Mouse (Mus musculus): Measurements from ENCODE around the gene Gm11627. TPM values are rescaled to one million over a fixed set of nuclear protein-coding genes. Genes with fewer than 3 reads are reported as not detected.
"Not testable (repeated sequence)": the region's sequence is repeated elsewhere in the genome, so short reads cannot be mapped to it uniquely, and the experiment has no call there.

Gene Gm11627
- total RNA-seq, 2 experiments from 2014 or later: 1.4 to 1.9 TPM

DNA sequence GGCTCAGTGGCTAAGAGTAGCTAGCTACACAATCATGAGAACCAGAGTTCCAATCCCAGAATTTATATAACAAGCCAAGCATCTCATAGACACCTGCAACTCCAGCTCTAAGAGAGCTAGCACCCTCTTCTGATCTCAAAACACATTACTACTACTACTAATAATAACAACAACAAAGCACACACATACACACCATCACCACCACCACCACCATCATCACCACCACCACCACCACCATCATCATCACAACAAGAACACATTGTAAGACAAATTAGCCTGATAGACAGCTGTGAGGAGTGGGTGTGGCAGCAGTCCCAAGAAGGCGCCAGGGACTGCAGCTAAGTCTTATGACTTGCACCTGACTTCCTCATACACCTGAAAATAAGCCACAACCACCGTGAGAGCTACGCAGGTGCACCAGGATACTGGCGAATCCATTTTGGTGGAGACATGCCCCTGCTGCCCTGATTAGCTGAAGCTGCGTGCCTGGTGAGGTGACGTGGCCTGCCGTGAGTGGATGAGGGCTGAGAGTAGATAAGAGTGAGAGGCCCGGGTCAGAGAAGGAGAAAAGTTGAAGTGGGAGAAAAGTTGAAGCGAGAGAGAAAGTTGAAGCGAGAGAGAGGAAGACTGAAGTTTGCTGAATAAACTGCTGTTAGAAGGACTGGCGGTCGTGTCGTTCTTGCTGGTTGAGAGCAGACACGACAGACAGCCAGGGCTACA is 14.1 kb downstream of the Gm11627 start:
- not testable (repeated sequence) for DNase-seq (ENCODE audit: low spot score in 2 of 2)

DNA sequence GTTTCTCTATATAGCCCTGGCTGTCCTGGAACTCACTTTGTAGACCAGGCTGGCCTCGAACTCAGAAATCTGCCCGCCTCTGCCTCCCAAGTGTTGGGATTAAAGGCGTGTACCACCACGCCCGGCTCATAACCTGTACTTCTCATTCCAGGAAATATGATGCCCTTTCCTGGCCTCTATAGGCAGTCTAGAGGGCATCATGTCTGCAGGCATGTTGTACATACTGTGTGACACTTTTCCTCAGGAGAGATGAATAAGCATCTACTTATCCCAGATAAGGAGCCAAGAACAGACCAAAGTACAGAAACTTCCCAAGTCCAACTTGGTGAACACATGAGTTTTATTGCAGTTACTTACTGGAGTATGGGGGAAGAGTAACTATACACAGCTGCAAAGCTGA is 20.6 kb downstream of the Gm11627 start:
- no peak for DNase-seq (ENCODE audit: low spot score in 2 of 2)

DNA sequence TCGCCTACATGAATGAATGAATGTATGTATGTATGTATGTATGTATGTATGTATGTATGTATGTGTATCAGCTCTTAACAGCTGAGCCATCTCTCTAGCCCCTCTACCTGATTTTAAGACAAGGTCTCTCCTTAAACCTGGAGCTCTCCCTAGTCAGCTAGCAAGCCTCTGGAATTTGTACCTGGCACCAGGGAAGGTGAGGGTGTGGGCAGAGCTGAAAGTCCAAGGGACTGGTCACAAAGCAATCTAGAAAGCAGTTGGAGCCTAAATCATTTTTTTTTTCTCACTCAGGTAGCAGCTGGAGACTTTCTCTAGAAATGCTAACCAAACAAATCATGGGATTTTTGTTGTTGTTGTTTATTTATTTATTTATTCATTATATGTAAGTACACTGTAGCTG is 21.9 kb downstream of the Gm11627 start:
- no peak for DNase-seq (ENCODE audit: low spot score in 2 of 2)

DNA sequence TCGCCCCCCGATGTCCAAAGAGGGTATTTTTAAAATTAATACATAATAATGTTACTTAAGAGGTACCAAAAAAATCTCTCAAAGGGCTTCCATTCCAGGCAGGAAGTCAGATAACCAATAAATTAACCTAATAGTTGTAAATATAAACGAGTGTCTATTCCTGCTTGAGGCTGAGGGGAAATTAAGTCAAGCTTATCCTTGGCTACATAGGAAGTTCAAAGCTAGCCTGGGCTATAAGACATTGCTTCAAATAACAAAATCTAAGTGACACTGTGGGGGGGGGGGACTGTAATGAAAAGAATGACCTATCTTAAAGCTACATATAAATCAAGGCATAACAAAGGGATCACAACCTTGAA is 22.6 kb downstream of the Gm11627 start:
- DNase-seq (ENCODE audit: low spot score in 2 of 2): no peak

DNA sequence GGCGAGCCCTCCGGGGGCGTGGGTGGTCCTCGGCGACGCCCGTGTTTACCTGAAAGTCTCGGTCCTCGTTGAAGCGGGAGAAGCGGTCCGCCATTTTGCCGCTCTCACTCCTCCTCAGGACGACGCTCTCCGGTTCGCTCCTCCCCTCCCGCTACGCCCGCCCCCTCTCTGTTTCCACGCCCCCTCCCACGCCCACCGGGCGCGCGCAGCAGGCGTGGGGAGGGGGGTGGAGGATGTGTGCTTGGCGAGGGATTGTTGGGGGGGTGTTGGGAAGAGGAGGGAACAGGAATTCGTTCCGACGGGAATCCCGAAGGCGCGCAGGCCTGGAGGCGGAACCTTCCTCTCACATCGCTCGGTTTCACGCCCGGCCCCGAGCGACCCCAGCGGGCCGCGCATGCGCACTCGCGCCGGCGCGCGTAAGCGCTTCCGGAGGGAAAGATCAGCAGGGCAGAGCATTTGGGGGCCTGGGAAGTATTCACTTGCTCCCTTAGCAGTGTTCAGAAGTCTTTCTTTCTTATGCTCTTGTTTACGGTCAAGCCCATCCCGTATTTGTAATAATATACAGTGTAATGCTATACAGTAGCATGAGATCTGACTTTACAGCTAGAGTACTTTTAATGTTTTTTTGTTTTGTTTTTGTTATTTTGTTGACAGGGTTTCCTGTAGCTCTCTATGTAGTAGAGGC is 23.1 kb downstream of the Gm11627 start, which contains the start of gene Gpatch8:
TSS of gene Gpatch8 (minus strand) at position 362 of the 685 bp plus-strand sequence.
- DNase-seq (ENCODE audit: low spot score in 2 of 2): peak; percentile 94

DNA sequence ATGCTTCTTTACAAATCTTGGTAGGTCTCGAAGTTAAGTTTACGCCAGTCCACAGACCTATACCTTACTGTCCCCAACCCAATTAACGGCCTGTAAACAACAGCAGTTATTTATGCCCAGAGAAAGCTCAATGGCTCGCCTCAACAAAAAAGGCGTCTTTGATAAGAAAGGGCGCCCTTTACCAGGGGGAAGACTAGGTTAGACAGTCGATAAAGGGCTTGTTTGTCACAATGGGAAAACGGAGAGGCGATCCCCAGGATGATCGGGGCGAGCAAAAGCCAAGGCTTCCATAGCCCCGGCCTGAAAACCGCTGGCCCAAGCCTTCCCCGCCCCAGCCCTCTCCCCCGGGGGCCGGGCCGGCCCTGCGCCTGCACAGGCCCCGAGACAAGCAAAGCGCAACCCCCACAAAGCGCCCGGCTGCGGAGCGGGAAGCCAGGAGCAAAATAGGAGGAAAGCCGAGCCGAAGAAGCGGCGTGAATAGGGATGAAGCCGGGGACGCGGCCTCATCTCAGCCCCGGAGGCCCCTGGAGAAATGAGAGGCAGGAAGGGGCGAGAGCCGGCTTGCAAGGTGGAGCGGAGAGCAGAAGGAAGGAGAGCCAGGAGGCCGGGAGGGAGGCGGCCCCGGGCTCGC is 23.7 kb downstream of the Gm11627 start:
- peak; percentile 32 to 43 for DNase-seq (ENCODE audit: low spot score in 2 of 2)

DNA sequence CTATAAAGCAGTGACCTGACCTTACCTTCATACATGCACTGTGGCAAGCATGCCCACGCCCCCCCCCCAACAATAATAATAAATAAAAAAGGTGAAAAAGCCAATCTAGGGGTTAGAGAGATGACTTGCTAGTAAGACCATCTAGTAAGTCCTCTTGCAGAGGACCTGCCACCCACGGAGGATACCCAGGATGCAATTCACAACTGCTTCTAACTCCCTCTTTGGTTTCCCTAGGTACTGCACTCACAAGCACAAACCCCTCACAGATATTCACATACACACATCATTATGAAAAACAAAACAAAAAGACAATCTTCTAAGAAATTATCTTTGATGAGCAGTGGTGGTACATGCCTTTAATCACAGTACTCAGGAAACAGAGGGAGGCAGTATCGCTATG is 27.2 kb downstream of the Gm11627 start:
- DNase-seq (ENCODE audit: low spot score in 2 of 2): no peak

DNA sequence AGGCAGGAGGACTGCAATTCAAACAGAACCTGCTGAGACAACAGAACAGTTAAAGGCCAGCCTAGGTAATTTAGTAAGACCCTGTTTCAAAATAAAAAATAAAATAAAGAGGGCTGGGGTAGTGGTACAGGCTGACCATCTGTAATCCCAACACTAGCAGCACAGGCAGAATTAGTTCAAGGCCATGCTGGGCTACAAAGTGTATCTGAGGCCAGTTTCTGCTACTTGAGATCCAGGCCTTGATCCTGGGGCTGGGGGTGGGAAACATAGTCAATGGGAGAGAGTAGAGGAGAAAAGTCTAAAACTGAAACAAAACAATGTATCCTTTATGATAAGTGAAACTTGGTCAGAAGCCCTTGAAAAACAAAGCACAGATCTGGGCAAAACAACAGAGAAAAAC is 28.1 kb downstream of the Gm11627 start:
- DNase-seq (ENCODE audit: low spot score in 2 of 2): no peak

DNA sequence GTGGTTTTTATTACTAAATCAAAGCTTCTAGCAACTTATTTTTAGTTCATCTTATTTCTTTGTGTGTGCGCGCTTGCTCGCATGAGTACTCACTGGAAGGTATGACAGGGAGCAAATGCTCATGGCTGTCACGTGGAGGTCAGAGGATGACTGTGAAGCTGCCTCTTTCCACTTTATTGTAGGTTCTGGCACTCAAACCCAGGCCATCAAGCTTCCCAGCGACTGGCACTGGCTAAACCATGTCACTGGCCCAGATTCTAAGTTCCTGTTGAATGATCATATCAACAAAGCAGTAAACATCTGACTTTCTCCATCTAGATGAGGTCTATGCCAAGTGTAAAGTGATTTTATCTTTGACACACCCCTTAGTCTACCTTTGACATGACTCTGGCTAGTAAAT is 37.8 kb downstream of the Gm11627 start:
- no peak for DNase-seq (ENCODE audit: low spot score in 2 of 2)

DNA sequence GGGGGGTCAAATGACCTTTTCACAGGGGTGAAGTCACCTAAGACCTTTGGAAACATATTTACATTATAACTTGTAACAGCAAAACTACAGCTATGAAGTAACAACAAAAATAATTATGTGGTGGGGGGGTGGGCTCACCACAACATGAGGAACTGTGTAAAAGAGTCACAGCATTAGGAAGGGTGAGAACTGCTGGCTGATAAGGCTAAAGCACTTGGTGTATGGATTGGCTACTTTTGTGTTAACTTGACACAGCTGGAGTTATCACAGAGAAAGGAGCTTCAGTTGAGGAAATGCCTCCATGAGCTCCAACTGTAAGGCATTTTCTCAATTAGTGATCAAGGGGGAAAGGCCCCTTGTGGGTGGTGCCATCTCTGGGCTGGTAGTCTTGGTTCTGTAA is 39.0 kb downstream of the Gm11627 start:
- not testable (repeated sequence) for DNase-seq (ENCODE audit: low spot score in 2 of 2)

DNA sequence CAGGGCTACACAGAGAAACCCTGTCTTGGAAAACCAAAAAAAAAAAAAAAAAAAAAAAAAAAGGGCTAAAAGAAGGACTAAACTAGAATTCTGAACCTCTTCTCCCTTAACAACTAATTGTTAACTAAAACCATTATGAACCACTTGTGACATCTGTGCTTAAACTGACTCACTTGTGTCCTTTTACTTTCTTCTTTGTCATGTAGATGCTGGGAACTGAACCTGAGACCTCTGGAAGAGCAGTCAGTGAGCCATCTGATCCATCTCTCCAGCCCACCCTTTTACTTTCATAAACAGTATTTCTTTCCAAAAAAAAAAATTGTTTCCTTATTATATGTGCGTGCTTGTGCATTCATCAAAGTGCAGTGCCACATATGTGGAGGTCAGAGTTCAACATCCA is 39.6 kb downstream of the Gm11627 start:
- DNase-seq (ENCODE audit: low spot score in 2 of 2): no peak

DNA sequence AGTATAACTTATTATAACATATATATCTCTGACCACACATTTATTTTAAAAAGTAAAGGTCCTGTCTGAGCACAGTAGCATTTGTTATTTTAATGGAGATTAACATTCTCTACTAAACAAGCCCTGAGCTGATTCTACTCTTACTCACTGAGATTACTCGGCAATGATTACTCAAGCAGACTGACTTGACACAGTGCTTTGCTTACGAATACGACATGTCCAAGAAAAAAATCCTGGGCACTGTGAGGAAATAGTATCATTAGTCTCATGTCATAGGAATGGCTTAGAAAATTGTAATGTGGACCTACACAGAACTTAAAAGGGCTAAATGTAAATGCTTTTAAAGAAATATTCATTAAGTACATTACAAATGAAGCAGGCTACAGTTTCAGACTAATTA is 43.1 kb downstream of the Gm11627 start:
- DNase-seq (ENCODE audit: low spot score in 2 of 2): no peak

DNA sequence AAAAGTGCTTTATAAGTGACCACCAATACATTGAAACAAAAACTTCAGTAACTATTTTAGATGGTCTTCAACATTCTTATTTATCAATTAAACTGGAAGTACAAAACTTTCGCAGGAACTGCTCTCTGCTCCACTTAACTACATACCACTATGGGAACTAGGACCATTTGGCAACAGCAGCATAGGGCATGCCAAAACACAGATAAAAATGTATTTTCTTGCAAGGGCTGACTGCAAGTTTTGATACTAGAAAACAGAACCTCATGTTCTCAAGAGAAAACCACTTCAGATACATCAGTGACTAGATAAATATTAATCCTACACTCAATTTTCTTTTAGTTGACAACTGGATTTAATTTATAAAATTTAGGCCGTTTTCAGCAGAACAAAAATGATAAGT is 45.2 kb downstream of the Gm11627 start:
- no peak for DNase-seq (ENCODE audit: low spot score in 2 of 2)

DNA sequence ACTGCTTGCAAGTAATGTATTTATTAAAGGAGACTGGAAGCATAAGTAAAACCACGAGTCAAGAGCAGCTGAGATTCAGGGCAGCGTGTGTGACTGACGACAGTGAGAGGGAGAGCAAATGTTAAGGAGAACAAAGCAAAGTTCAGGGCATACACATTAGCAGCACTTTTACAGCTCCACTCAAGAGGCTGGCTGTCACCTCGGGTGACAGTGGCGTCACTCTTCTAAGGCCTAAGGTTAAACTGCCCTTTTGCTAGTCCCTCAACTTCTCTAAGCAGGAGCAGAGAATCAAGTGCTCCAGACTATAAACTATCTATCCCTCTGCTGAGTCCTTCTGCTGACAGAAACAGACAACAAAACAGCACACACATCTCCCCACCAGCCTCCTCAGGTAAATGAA is 47.8 kb downstream of the Gm11627 start:
- DNase-seq (ENCODE audit: low spot score in 2 of 2): no peak

Other genes with a start within 250 kb of the Gm11627 start
- 100 to 1,000 TPM in 1 of 2 experiments, 10 to 100 TPM in 1; 75.5 to 140 TPM for gene Slc4a1, start 213.3 kb downstream of the Gm11627 start, total RNA-seq (2021)
- 10 to 100 TPM; 59.3 to 61.2 TPM for gene Rundc3a, start 186.1 kb downstream of the Gm11627 start, total RNA-seq (2021)
- gene Slc25a39, start 171.5 kb downstream of the Gm11627 start, total RNA-seq (2021): 100 to 1,000 TPM; 254 to 261 TPM
- gene Grn, start 149.1 kb downstream of the Gm11627 start, total RNA-seq (2021): 100 to 1,000 TPM; 170 to 175 TPM
- gene Fam171a2, start 131.8 kb downstream of the Gm11627 start, total RNA-seq (2021): 10 to 100 TPM; 22.5 to 22.9 TPM
- 1 to 10 TPM; 6.1 to 8.4 TPM for gene Itga2b, start 109.3 kb downstream of the Gm11627 start, total RNA-seq (2021)
- gene Gpatch8, start 23.1 kb downstream of the Gm11627 start, total RNA-seq (2021): 10 to 100 TPM; 41.5 to 45.8 TPM
- gene Fzd2, start 24.9 kb upstream of the Gm11627 start, total RNA-seq (2021): 10 to 100 TPM; 11.9 to 16.3 TPM
- under 1 TPM in 1 of 2 experiments, not detected in 1; 0.11 TPM for gene Meioc, start 84.3 kb upstream of the Gm11627 start, total RNA-seq (2021)
- gene Ccdc43, start 118.3 kb upstream of the Gm11627 start, total RNA-seq (2021): 10 to 100 TPM; 24.2 to 31.2 TPM
- gene Adam11, start 182.0 kb upstream of the Gm11627 start, total RNA-seq (2021): 10 to 100 TPM; 17.4 to 17.6 TPM
- 10 to 100 TPM; 39.6 to 40.2 TPM for gene Gjc1, start 240.2 kb upstream of the Gm11627 start, total RNA-seq (2021)